Mouse (Mus musculus): ENCODE results near the gene Ifi35. TPM values are rescaled to one million over a fixed set of nuclear protein-coding genes. Genes with fewer than 3 reads are reported as not detected.
A peak's percentile ranks its signal among the peaks of the same experiment; 100 is the strongest.

Ifi35 gene
- polyA plus RNA-seq, 1 experiment from 2014 or later = 17.1 TPM

GRCm38 (mm10) chr11:101479171-101479635 is 31.0 kb downstream of the Ifi35 start:
- 10% methylated on average over 18 of the region's 18 CpGs for WGBS
- no peaks in the 10 kb centered on the region for H3K9me3 ChIP-seq (ENCODE audit: control insufficient read depth, low read length)
- H3K9ac ChIP-seq (ENCODE audit: low read length) = peak overlapping the region; percentile 25; the same call in 1 of the 2 replicates
- peak overlapping the region; percentile 9 to 18; a peak in 3 of 4 replicates for H3K4me3 ChIP-seq (ENCODE audit: control insufficient read depth in 1 of 2, insufficient read depth in 1 of 2, low read depth in 1 of 2, low read length in 2 of 2)
- H3K4me1 ChIP-seq (ENCODE audit: control insufficient read depth in 2 of 2, insufficient read depth in 2 of 2, low read length in 2 of 2) = peaks cover 26 to 28% of the 10 kb centered on the region in 2 experiments
- no peak for ATAC-seq (ENCODE audit: insufficient number of reproducible peaks, insufficient read depth, low FRiP score, low read depth)
- H3K36me3 ChIP-seq (ENCODE audit: control insufficient read depth, insufficient read depth, low read length) = no peaks in the 10 kb centered on the region
- no peaks in the 10 kb centered on the region for H3K27me3 ChIP-seq (ENCODE audit: control insufficient read depth, insufficient read depth, low read length)
- H3K27ac ChIP-seq (replicated peaks in 1 of 2; ENCODE audit: control insufficient read depth in 1 of 2, insufficient read depth in 1 of 2, low read depth in 2 of 2, low read length in 2 of 2) = no peak overlapping the region
- peak overlapping the region; percentile 52 for H3K4me2 ChIP-seq (ENCODE audit: low read length)

DNA sequence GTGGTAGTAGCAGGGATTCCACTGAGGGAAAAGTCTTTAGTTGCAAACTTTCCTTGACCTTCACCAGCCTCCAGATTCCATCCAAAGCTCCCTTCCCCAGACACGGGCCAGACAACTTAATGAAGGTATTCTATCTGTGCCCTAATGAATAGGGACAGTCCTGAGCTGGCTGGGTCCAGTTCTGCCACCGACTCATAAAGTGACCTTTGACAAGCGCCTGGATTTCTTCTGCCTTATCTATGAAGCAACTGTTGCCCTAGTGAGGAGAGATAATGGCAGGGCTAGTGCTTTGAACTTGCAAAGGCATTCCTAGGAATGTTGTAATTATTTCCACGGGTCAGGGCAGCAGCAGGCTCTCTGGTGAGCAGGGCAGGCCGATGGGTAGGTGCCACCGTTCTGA is 32.7 kb downstream of the Ifi35 start:
- Histone ChIP-seq H3K9ac (ENCODE audit: low read length) (no peak overlapping the region), H3K36me3 (ENCODE audit: control insufficient read depth, insufficient read depth, low read length) (no peaks in the 10 kb centered on the region), H3K9me3 (ENCODE audit: control insufficient read depth, low read length) (no peaks in the 10 kb centered on the region), H3K27me3 (ENCODE audit: control insufficient read depth, insufficient read depth, low read length) (no peaks in the 10 kb centered on the region), H3K27ac (replicated peaks in 1 of 2; ENCODE audit: control insufficient read depth in 1 of 2, insufficient read depth in 1 of 2, low read depth in 2 of 2, low read length in 2 of 2) (peak overlapping the region; percentile 44 to 68), H3K4me1 (ENCODE audit: control insufficient read depth in 2 of 2, insufficient read depth in 2 of 2, low read length in 2 of 2) (peaks cover 32 to 34% of the 10 kb centered on the region in 2 experiments), H3K4me3 (ENCODE audit: control insufficient read depth in 1 of 2, insufficient read depth in 1 of 2, low read depth in 1 of 2, low read length in 2 of 2) (no peak overlapping the region), H3K4me2 (ENCODE audit: low read length) (no peak overlapping the region)
- ATAC-seq (ENCODE audit: insufficient number of reproducible peaks, insufficient read depth, low FRiP score, low read depth) = peak; percentile 72
- whole genome bisulfite sequencing = 4% methylated on average over 6 of the region's 6 CpGs

GRCm38 (mm10) chr11:101483804-101484203 is 35.6 kb downstream of the Ifi35 start:
- H3K27ac ChIP-seq (replicated peaks in 1 of 2; ENCODE audit: control insufficient read depth in 1 of 2, insufficient read depth in 1 of 2, low read depth in 2 of 2, low read length in 2 of 2) = no peak overlapping the region
- H3K27me3 ChIP-seq (ENCODE audit: control insufficient read depth, insufficient read depth, low read length) = no peaks in the 10 kb centered on the region
- peaks cover 34 to 37% of the 10 kb centered on the region in 2 experiments for H3K4me1 ChIP-seq (ENCODE audit: control insufficient read depth in 2 of 2, insufficient read depth in 2 of 2, low read length in 2 of 2)

DNA sequence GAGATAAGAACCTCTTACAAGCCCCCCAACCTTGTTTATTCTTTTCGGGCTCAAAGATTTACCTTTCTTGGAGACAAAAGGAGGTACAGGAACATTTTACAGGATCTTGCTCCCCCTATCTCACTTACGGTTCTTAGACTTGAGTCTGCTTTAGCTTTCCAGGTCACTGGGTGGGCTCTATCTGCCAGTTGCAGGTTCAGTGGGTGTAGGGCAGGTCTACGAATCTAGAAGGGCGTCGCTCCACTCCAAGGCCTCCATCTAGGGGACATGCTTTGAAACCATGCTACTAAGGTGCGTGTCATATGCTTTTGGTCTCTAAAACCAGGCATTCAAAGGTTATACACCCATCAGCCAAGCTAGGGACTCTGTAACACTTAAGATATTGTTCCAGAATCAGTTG is 36.0 kb downstream of the Ifi35 start:
- WGBS = 79% methylated on average over 6 of the region's 6 CpGs
- Histone ChIP-seq H3K27ac (replicated peaks in 1 of 2; ENCODE audit: control insufficient read depth in 1 of 2, insufficient read depth in 1 of 2, low read depth in 2 of 2, low read length in 2 of 2) (no peak overlapping the region), H3K36me3 (ENCODE audit: control insufficient read depth, insufficient read depth, low read length) (peaks cover 16% of the 10 kb centered on the region), H3K9me3 (ENCODE audit: control insufficient read depth, low read length) (no peaks in the 10 kb centered on the region), H3K4me3 (ENCODE audit: control insufficient read depth in 1 of 2, insufficient read depth in 1 of 2, low read depth in 1 of 2, low read length in 2 of 2) (no peak overlapping the region), H3K9ac (ENCODE audit: low read length) (no peak overlapping the region), H3K27me3 (ENCODE audit: control insufficient read depth, insufficient read depth, low read length) (no peaks in the 10 kb centered on the region), H3K4me1 (ENCODE audit: control insufficient read depth in 2 of 2, insufficient read depth in 2 of 2, low read length in 2 of 2) (peaks cover 29 to 32% of the 10 kb centered on the region in 2 experiments), H3K4me2 (ENCODE audit: low read length) (no peak overlapping the region)
- no peak for ATAC-seq (ENCODE audit: insufficient number of reproducible peaks, insufficient read depth, low FRiP score, low read depth)

More at GRCm38 (mm10) chr11:101483804-101484203, 35.6 kb downstream of the Ifi35 start:
- WGBS = 45% methylated on average over 3 of the region's 3 CpGs
- H3K9me3 ChIP-seq (ENCODE audit: control insufficient read depth, low read length) = no peaks in the 10 kb centered on the region
- no peak overlapping the region for H3K4me3 ChIP-seq (ENCODE audit: control insufficient read depth in 1 of 2, insufficient read depth in 1 of 2, low read depth in 1 of 2, low read length in 2 of 2)
- ATAC-seq (ENCODE audit: insufficient number of reproducible peaks, insufficient read depth, low FRiP score, low read depth) = no peak
- H3K9ac ChIP-seq (ENCODE audit: low read length) = no peak overlapping the region
- H3K4me2 ChIP-seq (ENCODE audit: low read length) = no peak overlapping the region
- peaks cover 11% of the 10 kb centered on the region for H3K36me3 ChIP-seq (ENCODE audit: control insufficient read depth, insufficient read depth, low read length)

- ATAC-seq (ENCODE audit: insufficient number of reproducible peaks, insufficient read depth, low FRiP score, low read depth) = no peak
- H3K4me1 ChIP-seq (ENCODE audit: control insufficient read depth in 2 of 2, insufficient read depth in 2 of 2, low read length in 2 of 2) = peaks cover 24 to 27% of the 10 kb centered on the region in 2 experiments
Observed at GRCm38 (mm10) chr11:101484814-101485213, 36.6 kb downstream of the Ifi35 start.

DNA sequence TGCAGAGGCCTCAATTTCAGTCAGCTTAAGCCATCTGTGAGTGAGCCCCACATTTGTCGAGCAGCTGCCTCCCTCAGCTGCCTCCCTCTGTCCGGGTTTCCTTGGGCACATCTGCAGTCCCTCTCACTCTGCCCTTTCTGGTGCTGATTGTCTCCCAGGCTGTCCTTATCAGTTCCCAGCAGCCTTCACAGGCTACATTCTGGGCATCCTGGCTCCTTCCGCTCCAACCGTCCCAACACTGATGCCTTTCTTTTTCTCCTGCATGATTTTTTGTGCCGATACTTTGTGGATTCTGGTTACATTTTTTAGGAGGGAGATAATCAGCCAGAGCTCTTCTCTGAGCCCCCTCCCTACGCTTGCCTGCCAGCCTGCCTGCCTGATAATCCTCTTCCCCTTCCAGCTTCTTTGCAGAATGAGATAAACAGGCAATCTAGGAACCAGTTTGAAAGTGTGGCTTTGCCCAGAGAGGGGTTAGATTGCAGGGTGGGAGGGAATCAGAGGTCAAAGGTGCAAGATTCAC is 37.4 kb downstream of the Ifi35 start:
- no peaks in the 10 kb centered on the region for H3K27me3 ChIP-seq (ENCODE audit: control insufficient read depth, insufficient read depth, low read length)
- H3K27ac ChIP-seq (replicated peaks in 1 of 2; ENCODE audit: control insufficient read depth in 1 of 2, insufficient read depth in 1 of 2, low read depth in 2 of 2, low read length in 2 of 2) = peak overlapping the region; percentile 6 to 49; a peak in 3 of 4 replicates
- H3K36me3 ChIP-seq (ENCODE audit: control insufficient read depth, insufficient read depth, low read length) = peaks cover 21% of the 10 kb centered on the region
- no peak overlapping the region for H3K9ac ChIP-seq (ENCODE audit: low read length)
- H3K4me2 ChIP-seq (ENCODE audit: low read length) = peak overlapping the region; percentile 11; the same call in 1 of the 2 replicates
- no peaks in the 10 kb centered on the region for H3K9me3 ChIP-seq (ENCODE audit: control insufficient read depth, low read length)
- H3K4me3 ChIP-seq (ENCODE audit: control insufficient read depth in 1 of 2, insufficient read depth in 1 of 2, low read depth in 1 of 2, low read length in 2 of 2) = no peak overlapping the region
- WGBS = 7% methylated on average over 6 of the region's 6 CpGs
- H3K4me1 ChIP-seq (ENCODE audit: control insufficient read depth in 2 of 2, insufficient read depth in 2 of 2, low read length in 2 of 2) = peaks cover 19 to 22% of the 10 kb centered on the region in 2 experiments
- no peak for ATAC-seq (ENCODE audit: insufficient number of reproducible peaks, insufficient read depth, low FRiP score, low read depth)

More at GRCm38 (mm10) chr11:101484814-101485213, 36.6 kb downstream of the Ifi35 start:
- 55% methylated on average over 7 of the region's 7 CpGs for WGBS
- Histone ChIP-seq H3K4me3 (ENCODE audit: control insufficient read depth in 1 of 2, insufficient read depth in 1 of 2, low read depth in 1 of 2, low read length in 2 of 2) (no peak overlapping the region), H3K27me3 (ENCODE audit: control insufficient read depth, insufficient read depth, low read length) (no peaks in the 10 kb centered on the region), H3K4me2 (ENCODE audit: low read length) (no peak overlapping the region), H3K9me3 (ENCODE audit: control insufficient read depth, low read length) (no peaks in the 10 kb centered on the region), H3K27ac (replicated peaks in 1 of 2; ENCODE audit: control insufficient read depth in 1 of 2, insufficient read depth in 1 of 2, low read depth in 2 of 2, low read length in 2 of 2) (no peak overlapping the region), H3K36me3 (ENCODE audit: control insufficient read depth, insufficient read depth, low read length) (peaks cover 21% of the 10 kb centered on the region), H3K9ac (ENCODE audit: low read length) (no peak overlapping the region)

DNA sequence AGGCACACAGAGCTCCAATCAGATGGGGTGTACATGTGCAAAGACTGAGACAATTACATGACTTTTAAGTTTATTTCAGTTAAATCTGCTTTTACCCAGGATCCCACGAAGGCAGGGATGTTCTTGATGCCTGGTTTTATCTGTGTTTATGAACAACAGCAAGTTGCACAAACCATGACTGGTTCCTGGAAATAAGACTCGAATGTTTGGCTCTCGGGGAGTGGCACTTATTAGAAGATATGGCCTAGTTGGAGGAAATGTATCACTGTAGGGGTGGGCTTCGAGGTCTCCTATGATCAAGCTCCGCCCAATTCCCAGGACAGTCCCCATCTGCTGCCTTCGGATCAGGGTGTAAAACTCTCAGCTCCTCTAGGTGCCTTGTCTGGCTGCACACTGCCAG is 37.9 kb downstream of the Ifi35 start:
- Histone ChIP-seq H3K36me3 (ENCODE audit: control insufficient read depth, insufficient read depth, low read length) (peaks cover 21% of the 10 kb centered on the region), H3K27ac (replicated peaks in 1 of 2; ENCODE audit: control insufficient read depth in 1 of 2, insufficient read depth in 1 of 2, low read depth in 2 of 2, low read length in 2 of 2) (peak overlapping the region; percentile 6 to 49; a peak in 3 of 4 replicates), H3K27me3 (ENCODE audit: control insufficient read depth, insufficient read depth, low read length) (no peaks in the 10 kb centered on the region), H3K4me2 (ENCODE audit: low read length) (no peak overlapping the region), H3K9ac (ENCODE audit: low read length) (no peak overlapping the region), H3K4me1 (ENCODE audit: control insufficient read depth in 2 of 2, insufficient read depth in 2 of 2, low read length in 2 of 2) (peaks cover 14 to 17% of the 10 kb centered on the region in 2 experiments), H3K9me3 (ENCODE audit: control insufficient read depth, low read length) (no peaks in the 10 kb centered on the region), H3K4me3 (ENCODE audit: control insufficient read depth in 1 of 2, insufficient read depth in 1 of 2, low read depth in 1 of 2, low read length in 2 of 2) (no peak overlapping the region)
- no peak for ATAC-seq (ENCODE audit: insufficient number of reproducible peaks, insufficient read depth, low FRiP score, low read depth)
- 45% methylated on average over 6 of the region's 6 CpGs for WGBS
